Mouse (Mus musculus) megakaryocyte, embryonic 14.5 days (primary cell): Measurements from ENCODE around the gene Nup107.

Source experiments
- FLI1 ChIP-seq: IDR thresholded peaks from 2 replicates; pipeline ENCODE4 v1.6.1; 2012; ENCODE audit warnings: low read length, inconsistent platforms, mixed read lengths
- GATA1 ChIP-seq: IDR thresholded peaks from 3 replicates; pipeline ENCODE4 v1.6.1; 2012; ENCODE audit warnings: mixed read lengths, low read length, inconsistent platforms, borderline replicate concordance

DNA sequence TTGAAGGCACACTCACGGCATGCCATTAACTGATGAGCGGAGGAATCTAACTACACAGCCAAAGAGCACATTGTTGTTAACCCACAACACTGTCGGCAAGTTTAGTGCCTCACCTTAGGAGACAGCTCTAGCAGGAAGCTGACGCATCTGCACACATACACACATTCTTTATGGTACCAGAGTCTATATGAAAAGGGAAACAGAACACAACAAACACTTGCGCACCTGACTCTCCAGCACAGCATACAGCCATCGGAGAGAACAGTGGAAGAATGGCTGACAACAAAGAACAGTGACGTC is 24.4 kb downstream of the Nup107 start:
- no peak for TF ChIP-seq GATA1
- TF ChIP-seq FLI1 = no peak
